Mouse (Mus musculus) thymus, postnatal 10 days (tissue): ENCODE data around the gene Gm42742.
A peak's percentile ranks its signal among the peaks of the same experiment; 100 is the strongest.

Experiments used
- DNase-seq, 2 experiments: peaks; one replicate each; pipeline ENCODE4 v3.0.0; 2021; ENCODE audit warnings: low spot score in 2 of 2

Gm42742 gene

DNA sequence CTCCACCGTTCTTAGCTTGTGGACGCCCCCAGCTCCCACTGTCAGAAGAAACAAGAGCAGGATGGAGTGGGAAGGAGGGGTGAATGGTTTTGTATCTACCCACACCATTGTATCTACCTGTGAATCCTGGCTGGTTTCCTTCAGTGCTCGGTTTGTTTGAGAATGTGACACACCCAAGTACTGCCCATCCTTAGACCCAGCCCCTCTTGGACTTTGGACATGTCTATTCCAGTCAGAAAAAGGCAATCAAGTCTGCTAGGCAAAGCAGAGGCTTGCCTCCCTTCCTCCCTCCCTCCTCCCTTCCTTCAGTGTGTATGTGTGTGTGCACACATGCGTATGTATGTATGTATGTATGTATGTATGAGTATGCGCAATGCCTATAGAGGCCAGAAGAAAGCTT is 17.3 kb downstream of the Gm42742 start:
- no peak for DNase-seq

DNA sequence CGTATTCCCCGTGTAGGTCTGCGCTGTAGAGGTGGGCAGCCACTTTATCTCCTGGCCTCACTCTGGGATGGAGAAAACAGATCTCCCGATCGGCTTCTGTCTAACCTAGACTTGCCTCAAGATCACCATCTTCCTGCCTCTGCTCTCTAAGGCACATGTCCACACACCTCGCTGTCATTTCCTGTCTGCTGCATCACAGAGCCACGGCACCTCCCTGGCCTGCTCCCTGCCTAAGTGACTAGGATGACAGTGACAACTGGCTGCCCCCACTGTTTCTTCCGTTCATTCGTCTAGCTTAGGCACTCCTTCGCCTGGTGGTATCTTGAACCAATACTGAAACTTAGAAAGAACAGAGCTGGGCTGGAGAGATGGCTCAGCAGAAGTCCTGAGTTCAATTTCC is 21.3 kb downstream of the Gm42742 start:
- DNase-seq, result no peak

DNA sequence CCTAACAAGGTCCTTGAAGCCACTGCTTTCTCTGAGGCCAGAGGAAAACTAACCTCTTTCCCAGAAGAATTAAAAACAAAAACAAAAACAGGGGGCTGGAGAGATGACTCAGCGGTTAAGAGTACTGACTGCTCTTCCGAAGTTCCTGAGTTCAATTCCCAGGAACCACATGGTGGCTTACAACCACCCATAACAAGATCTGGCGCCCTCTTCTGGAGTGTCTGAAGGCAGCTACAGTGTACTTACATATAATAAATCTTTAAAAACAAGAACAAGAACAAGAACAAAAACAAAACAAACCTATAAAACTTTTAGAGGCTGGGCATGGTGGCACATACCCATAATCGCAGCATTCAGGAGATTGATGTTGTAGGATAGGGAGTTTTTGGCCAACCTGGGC is 24.4 kb downstream of the Gm42742 start:
- no peak for DNase-seq

DNA sequence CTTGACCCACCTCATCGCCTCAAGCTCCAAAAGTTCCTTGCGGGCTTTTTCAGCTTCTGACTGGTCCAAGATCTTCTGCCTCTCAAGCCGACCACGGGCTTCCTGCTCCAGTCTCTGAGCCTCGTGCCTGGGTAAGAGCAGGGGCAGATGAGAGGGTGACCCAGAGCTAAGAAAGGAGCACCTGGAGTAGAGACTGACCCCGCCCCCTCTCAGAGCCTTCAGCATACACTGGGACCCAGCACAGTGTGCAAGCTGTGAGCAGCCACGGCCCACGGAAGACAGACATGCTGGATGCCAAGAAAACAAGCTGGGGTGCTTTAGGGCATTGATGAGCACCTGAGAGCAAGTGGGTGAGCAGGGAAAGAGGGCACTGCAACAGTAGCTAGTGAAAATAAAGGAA is 32.1 kb downstream of the Gm42742 start:
- peak; percentile 47 to 50 for DNase-seq

DNA sequence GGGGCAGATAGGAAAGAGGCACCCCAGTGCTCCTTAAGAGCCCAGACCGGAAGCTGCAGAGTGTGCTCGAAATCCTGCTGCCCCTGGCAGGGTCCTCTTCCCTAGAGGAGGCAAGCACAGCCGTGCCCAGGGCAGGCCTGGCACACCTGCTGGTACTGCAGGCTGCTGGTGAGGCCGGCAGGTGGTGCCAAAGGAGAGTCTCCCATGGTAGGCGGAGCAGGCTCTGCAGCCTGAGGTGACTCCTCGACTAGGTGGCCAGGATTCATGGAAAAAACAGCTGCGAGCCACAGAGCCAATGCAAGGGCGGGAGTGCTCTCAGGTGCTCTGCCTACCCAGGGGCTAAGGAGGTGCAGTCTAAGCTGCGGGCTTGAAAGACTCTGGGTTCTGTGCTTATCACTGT is 34.6 kb downstream of the Gm42742 start:
- peak in 1 of 2 experiments; percentile 44 for DNase-seq

DNA sequence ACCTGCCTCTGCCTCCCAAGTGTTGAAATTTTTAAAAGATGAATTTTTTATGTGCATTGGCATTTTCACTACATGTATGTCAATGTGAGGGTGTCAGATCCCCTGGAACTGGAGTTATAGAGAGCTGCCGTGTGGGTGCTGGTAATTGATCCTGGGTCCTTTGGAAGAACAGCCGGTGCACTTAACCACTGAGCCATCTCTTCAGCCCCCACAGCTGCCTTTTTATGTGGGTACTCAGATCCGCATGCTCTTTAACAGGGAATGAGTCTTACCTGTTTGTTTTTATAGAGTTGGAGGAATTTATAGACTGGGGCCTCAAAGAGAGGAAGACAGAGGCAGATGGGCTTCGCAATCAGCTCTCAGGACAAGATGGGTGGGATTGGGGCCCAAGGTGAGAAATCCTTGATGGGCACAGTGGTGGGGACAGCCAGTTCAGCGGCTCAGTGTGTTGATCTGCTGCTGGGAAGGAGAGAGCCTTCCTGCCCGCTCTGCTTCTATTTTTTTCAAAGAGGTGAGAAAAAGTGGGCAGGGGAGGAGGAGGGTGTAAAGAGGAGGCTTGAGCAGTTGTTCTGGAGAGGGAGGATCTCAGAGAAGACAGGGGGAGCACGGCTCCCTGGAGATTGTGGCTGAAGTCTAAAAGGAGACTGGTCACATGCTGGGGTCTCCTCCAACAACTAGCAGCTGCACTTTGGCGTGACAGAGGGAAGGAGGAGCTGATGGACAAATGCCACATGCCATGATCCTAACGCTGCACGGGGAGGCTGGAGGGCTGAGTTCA is 36.0 kb downstream of the Gm42742 start:
- DNase-seq, result no peak

DNA sequence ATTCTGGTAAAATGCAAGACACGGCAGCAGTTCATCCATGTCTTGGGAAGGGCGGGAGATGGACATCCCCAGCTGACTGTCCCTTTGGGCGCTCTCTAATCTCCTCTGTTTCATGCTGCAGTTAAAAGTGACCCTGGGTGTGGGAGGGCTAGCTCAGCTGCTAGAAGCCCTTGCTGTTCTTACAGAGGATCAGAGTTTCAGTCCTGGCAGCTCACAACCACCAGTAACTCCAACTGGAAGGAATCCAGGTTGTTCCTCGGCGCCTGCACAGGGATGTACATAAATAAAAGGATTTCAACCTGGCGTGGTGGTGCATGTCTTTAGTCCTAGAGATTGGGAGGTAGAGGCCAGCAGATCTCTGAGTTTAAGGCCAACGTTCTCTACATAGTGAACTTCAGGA is 37.8 kb downstream of the Gm42742 start:
- DNase-seq, result no peak

DNA sequence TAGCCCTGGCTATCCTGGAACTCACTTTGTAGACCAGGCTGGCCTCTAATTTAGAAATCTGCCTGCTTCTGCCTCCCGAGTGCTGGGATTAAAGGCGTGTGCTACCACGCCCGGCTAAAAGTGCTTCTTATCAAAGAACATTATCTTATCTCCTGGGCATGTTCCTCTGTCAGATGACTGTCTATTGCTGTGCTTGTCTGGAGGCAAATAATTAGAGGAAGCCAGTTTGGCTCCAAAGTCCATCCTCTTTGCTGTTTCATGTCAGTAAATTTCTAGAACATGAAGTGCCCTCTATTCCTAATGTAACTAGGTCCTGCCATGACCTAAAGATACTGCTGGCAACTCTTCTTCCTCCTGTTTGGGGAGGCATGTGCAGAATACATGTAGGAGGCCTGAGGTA is 38.8 kb downstream of the Gm42742 start:
- DNase-seq, result no peak

DNA sequence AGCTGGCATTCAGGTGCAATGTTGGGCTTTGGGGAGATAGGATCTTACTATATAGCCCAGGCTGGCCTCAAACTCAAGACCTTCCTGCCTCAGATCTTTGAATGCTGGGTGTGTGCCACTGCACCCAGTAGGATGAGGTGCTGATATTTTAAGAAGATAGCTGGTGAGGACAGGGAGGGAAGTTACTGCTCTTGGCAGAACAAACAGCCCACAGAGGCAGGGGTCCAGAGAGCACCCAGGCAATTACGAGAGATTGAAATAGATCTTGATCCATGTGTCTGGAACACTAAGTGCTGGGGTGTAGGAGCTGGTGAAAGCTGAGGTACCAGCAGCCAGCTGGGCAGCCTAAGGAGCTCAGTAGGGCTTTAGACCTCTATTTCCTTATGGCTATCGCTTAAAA is 39.3 kb downstream of the Gm42742 start:
- no peak for DNase-seq

DNA sequence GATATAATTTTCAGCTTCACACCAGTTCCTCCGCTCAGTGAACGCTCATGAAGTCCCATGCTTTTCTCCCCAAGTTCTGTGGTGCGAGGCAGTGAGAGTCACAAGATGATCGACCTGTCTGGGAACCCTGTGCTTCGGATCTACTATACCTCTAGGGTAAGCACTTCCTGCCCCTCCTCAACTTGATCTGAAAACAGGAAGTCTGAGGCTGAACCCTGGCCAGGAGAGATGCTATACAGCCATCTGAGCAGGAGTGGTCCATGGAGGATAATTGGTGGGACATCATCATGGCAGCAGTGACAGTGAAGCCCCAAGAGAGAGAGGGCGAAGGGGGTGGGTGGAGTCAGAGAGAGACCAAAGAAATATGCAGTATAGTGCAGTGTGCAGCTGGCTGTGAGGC is 42.1 kb downstream of the Gm42742 start:
- no peak for DNase-seq

DNA sequence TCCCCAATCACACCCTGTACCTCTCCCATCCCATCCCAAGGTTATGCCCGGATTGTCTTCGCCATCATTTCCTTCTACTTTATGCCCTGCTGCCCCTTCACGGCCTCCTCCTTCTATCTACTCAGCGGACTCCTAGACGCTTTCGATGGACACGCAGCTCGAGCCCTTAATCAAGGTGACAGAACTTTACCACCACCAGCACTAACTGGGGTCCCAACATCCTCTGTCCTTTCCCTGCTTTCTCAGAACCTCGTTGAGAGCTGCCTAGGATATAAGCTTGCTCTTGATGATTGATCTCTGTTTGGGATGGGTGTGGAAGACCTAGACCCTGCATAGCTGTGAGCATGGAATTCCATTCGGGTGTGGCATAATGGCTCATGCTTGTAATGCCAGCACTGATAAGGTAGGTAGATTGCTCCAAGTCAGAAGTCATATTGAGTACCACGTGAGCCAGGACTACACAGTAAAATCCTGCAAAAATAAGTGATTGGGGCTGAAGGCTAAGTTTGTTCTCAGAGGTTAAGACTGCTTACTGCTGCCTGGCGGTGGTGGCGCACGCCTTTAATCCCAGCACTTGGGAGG is 43.9 kb downstream of the Gm42742 start:
- no peak for DNase-seq

DNA sequence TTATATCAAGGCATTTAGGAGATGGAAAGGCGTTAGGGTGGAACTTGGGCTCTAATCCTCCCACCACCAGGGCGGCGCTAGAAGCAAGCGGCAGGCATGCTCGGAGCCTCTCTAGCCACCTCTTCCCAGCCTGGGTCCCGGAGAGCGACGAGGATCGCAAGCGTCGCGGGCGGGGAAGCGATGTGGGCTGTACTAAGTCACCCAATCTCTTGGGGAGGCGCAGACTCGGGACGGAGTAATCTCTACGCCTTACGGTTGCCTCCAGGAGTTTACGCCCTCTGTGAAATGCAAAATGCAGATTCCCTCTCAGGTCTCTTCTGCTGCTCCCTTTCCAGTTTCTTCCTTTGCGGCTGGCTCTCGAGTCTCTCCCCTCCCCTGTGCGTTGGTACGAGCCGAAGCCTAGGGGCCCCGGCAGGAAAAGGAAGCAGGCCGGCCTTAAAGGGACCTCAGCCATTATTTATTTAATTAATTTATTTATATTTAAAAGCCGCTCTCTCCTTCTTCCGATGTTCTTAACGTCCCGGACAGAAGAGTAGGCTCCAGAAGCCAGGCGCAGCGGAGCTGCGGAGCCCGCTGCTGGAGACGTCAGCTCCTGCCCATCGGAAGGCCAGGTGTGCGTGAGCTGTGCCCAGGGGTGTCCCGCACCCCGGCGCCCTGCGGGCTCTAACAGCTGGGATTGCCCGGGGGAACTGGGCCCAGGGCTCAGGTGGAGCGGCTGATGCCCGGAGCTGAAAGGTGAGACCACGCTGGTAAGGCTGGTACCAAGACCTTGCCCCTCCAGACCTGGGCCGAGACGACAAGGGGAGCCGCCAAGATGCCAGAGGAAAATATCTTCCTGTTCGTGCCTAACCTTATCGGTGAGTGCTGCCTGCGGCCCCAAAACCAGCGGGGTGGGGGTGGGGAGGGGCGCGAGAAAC is 44.7 kb downstream of the Gm42742 start, which contains the start of gene Cdiptos:
Gene Cdiptos, minus strand, starts transcription at position 149 of the 917 bp plus-strand sequence.
- DNase-seq, result peak; percentile 90 to 98

DNA sequence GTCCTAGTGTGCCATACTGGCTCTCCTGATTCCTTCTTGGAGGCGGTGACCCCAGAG is 45.2 kb downstream of the Gm42742 start, which contains the start of gene Cdipt:
Gene Cdipt, plus strand, starts transcription at position 22 of the 57 bp plus-strand sequence.
- DNase-seq, result no peak

DNA sequence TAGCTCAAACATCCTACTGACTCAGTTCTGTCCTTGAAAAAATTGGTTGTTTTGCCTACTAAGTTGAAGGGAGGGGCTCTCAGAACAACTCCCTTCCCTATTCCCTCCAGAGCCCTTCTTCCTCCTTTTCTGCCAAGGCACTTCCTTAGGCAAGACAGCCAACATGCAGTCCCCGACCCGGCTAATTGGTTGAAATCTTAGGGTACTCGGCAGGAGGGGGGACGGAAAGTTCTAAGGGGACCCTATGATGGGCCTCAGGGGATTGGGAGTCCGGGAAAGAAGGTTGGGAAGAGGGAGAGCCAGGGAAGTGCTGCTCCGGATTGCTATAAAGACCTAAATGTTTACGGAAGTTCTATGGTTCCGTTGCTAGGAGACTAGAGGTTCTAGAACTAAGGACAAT is 45.4 kb downstream of the Gm42742 start:
- no peak for DNase-seq

DNA sequence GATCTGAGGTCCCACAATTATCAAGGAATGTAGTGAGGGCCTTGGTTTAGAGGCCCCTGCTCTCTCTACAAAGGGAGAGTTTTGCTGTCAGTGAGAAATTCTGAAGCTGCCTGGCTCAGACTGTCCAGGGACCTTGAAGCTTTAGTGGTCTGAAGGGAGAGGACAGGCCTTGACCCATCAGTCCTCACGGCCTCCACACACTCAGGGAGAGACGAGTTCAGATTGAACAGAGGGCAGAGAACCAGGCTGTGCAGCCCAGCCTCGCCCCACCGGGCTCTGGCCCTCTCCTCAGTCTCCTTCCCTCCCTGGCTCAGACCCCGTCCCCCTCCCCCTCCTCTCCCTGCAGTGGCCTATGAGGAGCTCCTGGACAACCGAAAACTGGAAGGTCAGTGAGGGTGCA is 53.5 kb downstream of the Gm42742 start:
- no peak for DNase-seq

DNA sequence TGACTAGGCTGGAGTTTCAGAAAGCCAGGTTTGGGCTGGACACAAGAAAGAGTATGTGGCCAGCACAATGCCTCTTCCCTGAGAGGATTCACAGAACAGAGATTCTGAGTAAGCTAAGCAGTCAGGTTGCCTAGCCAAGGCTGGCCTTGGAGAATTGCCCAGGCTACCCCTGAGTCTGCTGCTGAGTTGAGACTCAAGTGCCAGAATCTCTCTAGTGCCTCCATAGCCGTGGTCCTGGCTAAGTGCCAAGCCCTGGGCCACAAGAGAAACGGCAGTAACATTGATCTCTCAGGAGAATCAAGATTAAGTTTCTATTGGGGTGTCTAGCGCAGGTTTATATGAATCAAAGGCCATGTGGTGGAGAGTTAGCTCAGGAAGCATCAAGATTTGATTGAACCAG is 55.3 kb downstream of the Gm42742 start:
- no peak for DNase-seq
